ENCODE assay signal across 18 mouse cellular contexts in the genomic region with DNA sequence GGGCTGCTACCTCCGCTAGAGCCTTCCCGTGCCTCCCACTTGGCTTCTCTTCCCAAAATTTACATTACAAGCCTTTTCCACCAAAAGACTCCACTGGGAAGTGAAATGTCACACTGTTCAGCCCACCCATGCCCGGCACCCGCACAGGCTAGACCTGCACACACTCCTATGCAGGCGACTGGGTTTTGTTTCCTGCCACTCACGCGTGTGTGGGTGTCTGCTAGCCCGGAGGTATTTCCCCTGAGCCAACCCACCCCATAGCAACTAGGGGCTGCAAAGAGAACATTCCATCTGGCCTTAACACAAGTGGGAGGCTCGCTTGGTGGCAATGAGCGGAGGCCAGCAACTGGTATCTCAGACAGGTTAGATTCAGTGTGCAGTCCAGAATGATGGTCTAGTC. TPM values are rescaled to one million over a fixed set of nuclear protein-coding genes. Genes with fewer than 3 reads are reported as not detected.
DNase-seq lines count a peak whose midpoint lies in the region; ATAC-seq and TF ChIP-seq lines count a peak whose summit lies in the region.
"Had no signal": no experiment of that assay in that cellular context is flagged by ENCODE, and none has a peak within 500 bp of the region (broad histone marks: within the 10 kb centered on the region; RNA-seq: fewer than 3 reads in every experiment).

No protein-coding gene starts in this region.

- intact Hi-C loops in left cerebral cortex, postnatal 36 days (cut with DNase I): no loop called here
- intact Hi-C loops in left cerebral cortex, postnatal 4 days (cut with DNase I): no loop called here
- intact Hi-C loops in heart, postnatal 10 days (cut with DNase I): no loop called here

- no peak for TF ChIP-seq POLR2A in CH12.LX (IDR thresholded peaks at IDR 0.05; ENCODE audit: low read depth, low read length)

- dilution Hi-C loops in CH12.LX (cut with MboI; ENCODE audit: extremely low pct_ligation_motif_present, extremely low pct_unique_long_range_greater_than_20kb, low sequenced_read_pairs): no loop called here

- H3K27ac ChIP-seq in CH12.LX (ENCODE audit: insufficient read depth, low read depth): no peak overlapping the region
- no peak overlapping the region for H3K27ac ChIP-seq in forebrain, embryonic 16.5 days (ENCODE audit: low read length)
- H3K27ac ChIP-seq: intestine, embryonic 15.5 days; kidney, embryonic 15.5 days; limb, embryonic 10.5 days; midbrain, embryonic 13.5 days had no signal

- no peaks in the 10 kb centered on the region for H3K79me2 ChIP-seq in CH12.LX (replicated peaks; ENCODE audit: control insufficient read depth, extremely low read depth, insufficient read depth, poor library complexity, severe bottlenecking)

- no peak for TF ChIP-seq CTCF in CH12.LX (conservative IDR thresholded peaks at IDR 0.05 in 1 of 2, IDR thresholded peaks at IDR 0.05 in 1 of 2; ENCODE audit: low read depth in 2 of 2, low read length in 2 of 2)

- peaks cover 12% of the 10 kb centered on the region for H3K9me3 ChIP-seq in CH12.LX (replicated peaks; ENCODE audit: low read length)
- no peaks in the 10 kb centered on the region for H3K9me3 ChIP-seq in forebrain, embryonic 16.5 days (ENCODE audit: control insufficient read depth, low read length)
- H3K9me3 ChIP-seq: intestine, embryonic 15.5 days; kidney, embryonic 15.5 days; limb, embryonic 10.5 days; midbrain, embryonic 13.5 days had no signal

- no peak overlapping the region for H3K9ac ChIP-seq in CH12.LX (ENCODE audit: insufficient read depth, low read depth)
- no peak overlapping the region for H3K9ac ChIP-seq in forebrain, embryonic 16.5 days (replicated peaks; ENCODE audit: low read depth, low read length)
- H3K9ac ChIP-seq: intestine, embryonic 15.5 days; kidney, embryonic 15.5 days; lung, embryonic 14.5 days; midbrain, embryonic 13.5 days had no signal

- no peaks in the 10 kb centered on the region for H3K27me3 ChIP-seq in CH12.LX (replicated peaks)
- no peaks in the 10 kb centered on the region for H3K27me3 ChIP-seq in forebrain, embryonic 16.5 days (replicated peaks; ENCODE audit: control insufficient read depth, insufficient read depth, low read length)
- H3K27me3 ChIP-seq: intestine, embryonic 15.5 days; midbrain, embryonic 13.5 days had no signal

- H3K4me2 ChIP-seq in CH12.LX (ENCODE audit: insufficient read depth, low read depth, poor library complexity, severe bottlenecking): no peak overlapping the region
- H3K4me2 ChIP-seq in forebrain, embryonic 16.5 days (ENCODE audit: low read length): no peak overlapping the region
- H3K4me2 ChIP-seq: intestine, embryonic 15.5 days; kidney, embryonic 15.5 days; liver, embryonic 11.5 days; lung, embryonic 14.5 days; midbrain, embryonic 13.5 days had no signal

- peak; percentile 18 to 32 for DNase-seq in left cerebral cortex, postnatal 36 days (ENCODE audit: low spot score in 2 of 2)
- no peak for DNase-seq in left cerebral cortex, postnatal 4 days
- DNase-seq in CD4-positive helper T cell, adult 2 months (ENCODE audit: low read depth, low spot score): peak; percentile 75
- DNase-seq in CH12.LX (ENCODE audit: extremely low read depth): no peak
- DNase-seq in naive thymus-derived CD4-positive, alpha-beta T cell, adult 2 months (ENCODE audit: low read depth): peak; percentile 63
- DNase-seq in heart, postnatal 10 days: no peak
- no peak for DNase-seq in urinary bladder, postnatal 25 days (ENCODE audit: low spot score)
- DNase-seq: adrenal gland, postnatal 36 days; cerebellum, adult 9-11 months; gastrocnemius, postnatal 14 days; lung, embryonic 14.5 days had no signal

- H3K36me3 ChIP-seq in CH12.LX (replicated peaks in 1 of 2; ENCODE audit: control insufficient read depth in 1 of 2, insufficient read depth in 1 of 2, low read length in 1 of 2): no peaks in the 10 kb centered on the region
- no peaks in the 10 kb centered on the region for H3K36me3 ChIP-seq in forebrain, embryonic 16.5 days (ENCODE audit: control insufficient read depth, insufficient read depth)
- H3K36me3 ChIP-seq: intestine, embryonic 15.5 days; kidney, embryonic 15.5 days; limb, embryonic 10.5 days; midbrain, embryonic 13.5 days had no signal

- peaks cover 30 to 78% of the 10 kb centered on the region in 2 experiments for H3K4me1 ChIP-seq in CH12.LX (ENCODE audit: control insufficient read depth in 1 of 2, insufficient read depth in 2 of 2)
- H3K4me1 ChIP-seq in forebrain, embryonic 16.5 days (replicated peaks; ENCODE audit: control insufficient read depth, insufficient read depth, low read length): no peaks in the 10 kb centered on the region
- H3K4me1 ChIP-seq: intestine, embryonic 15.5 days had no signal

- ATAC-seq in forebrain, embryonic 16.5 days: no peak
- ATAC-seq: intestine, embryonic 15.5 days; midbrain, embryonic 13.5 days had no signal

- no peak overlapping the region for H3K4me3 ChIP-seq in CH12.LX (replicated peaks in 1 of 3; ENCODE audit: low read depth in 2 of 3, low read length in 2 of 3, poor library complexity in 1 of 3)
- H3K4me3 ChIP-seq in forebrain, embryonic 16.5 days (replicated peaks; ENCODE audit: low read length): no peak overlapping the region
- H3K4me3 ChIP-seq: intestine, embryonic 15.5 days; kidney, embryonic 15.5 days; limb, embryonic 10.5 days; midbrain, embryonic 13.5 days had no signal

- in situ Hi-C loops in CH12.LX (cut with MboI; ENCODE audit: low pct_ligation_motif_present, low pct_unique_long_range_greater_than_20kb, low sequenced_read_pairs): no loop called here

- no peak for TF ChIP-seq EP300 in CH12.LX (IDR thresholded peaks at IDR 0.05; ENCODE audit: low read length)

- no peak for TF ChIP-seq RAD21 in CH12.LX (IDR thresholded peaks at IDR 0.05; ENCODE audit: low read depth, low read length)

- 75% methylated on average over 10 of the region's 10 CpGs for WGBS in forebrain, embryonic 16.5 days

TF ChIP-seq in CH12.LX, 34 proteins besides CTCF, POLR2A, EP300 and RAD21:
- no peak for TF ChIP-seq IRF4 (IDR thresholded peaks at IDR 0.05; ENCODE audit: low read depth, low read length)
- no peak for TF ChIP-seq E2F4 (IDR thresholded peaks at IDR 0.05; ENCODE audit: insufficient replicate concordance, low read depth, low read length)
- peak; percentile 76 for TF ChIP-seq BHLHE40 (IDR thresholded peaks at IDR 0.05; ENCODE audit: low read depth, low read length)
TF ChIP-seq in CH12.LX: peak in this region for 1.

RNA-seq across cellular contexts. Expression of a gene that starts 44.7 kb away (rescaled TPM):
- 1 to 10 TPM; 4.4 to 7.3 TPM for total RNA-seq in left cerebral cortex, postnatal 36 days (2021)
- 10 to 100 TPM in 1 of 2 experiments, 1 to 10 TPM in 1; 8.2 to 10.5 TPM for total RNA-seq in left cerebral cortex, postnatal 4 days (2021)
- total RNA-seq in CH12.LX (2012; rRNA removed) (0.17 and 0.25 TPM in 2 replicates), CH12.LX (2014; rRNA removed) (0.05 and 0.34 TPM in 2 replicates)
- polyA plus RNA-seq in CH12.LX (2012; ENCODE audit: insufficient read length, low read depth): 0.14 TPM in 1 of 2 replicates, not detected in the other
- polyA plus RNA-seq in forebrain, embryonic 16.5 days (2015; fragmentation: Nextera tagmentation; extraction: Ambion mirVana): 3.0 and 4.1 TPM in 2 replicates
- total RNA-seq in heart, postnatal 10 days (2021): 100 to 1,000 TPM in 1 of 2 experiments, 10 to 100 TPM in 1; 99.0 to 108 TPM
- total RNA-seq: neutrophil, adult 5-6 weeks had no signal

RNA-seq across cellular contexts. Expression of a gene that starts 54.0 kb away (rescaled TPM):
- 1 to 10 TPM; 5.5 to 6.0 TPM for total RNA-seq in left cerebral cortex, postnatal 36 days (2021)
- 1 to 10 TPM; 3.6 to 3.9 TPM for total RNA-seq in left cerebral cortex, postnatal 4 days (2021)
- total RNA-seq in CH12.LX (2012; rRNA removed): 16.3 and 16.4 TPM in 2 replicates
- 18.5 and 20.9 TPM in 2 replicates for total RNA-seq in CH12.LX (2014; rRNA removed)
- 12.9 and 14.2 TPM in 2 replicates for polyA plus RNA-seq in CH12.LX (2012; ENCODE audit: insufficient read length, low read depth)
- polyA plus RNA-seq in forebrain, embryonic 16.5 days (2015; fragmentation: Nextera tagmentation; extraction: Ambion mirVana): 0.36 and 0.43 TPM in 2 replicates
- total RNA-seq in heart, postnatal 10 days (2021): 1 to 10 TPM; 2.6 to 3.0 TPM

Comparison
In these comparisons a context has a peak if more than half of its experiments do, and no peak if none do; other contexts are left out.
1. DNase-seq: peak in left cerebral cortex, postnatal 36 days (2 of 2), CD4-positive helper T cell, adult 2 months (single experiment) and naive thymus-derived CD4-positive, alpha-beta T cell, adult 2 months (single experiment); none in left cerebral cortex, postnatal 4 days (single experiment), CH12.LX (single experiment), heart, postnatal 10 days (0 of 2) and urinary bladder, postnatal 25 days (single experiment).
2. RNA of a gene that starts 44.7 kb away (total RNA-seq): 99.0 to 108 TPM in heart, postnatal 10 days; 8.2 to 10.5 TPM in left cerebral cortex, postnatal 4 days, 4.4 to 7.3 TPM in left cerebral cortex, postnatal 36 days and 0.05 to 0.34 TPM in CH12.LX; every median in the first group is over 4 times any median in the second.